Mouse (Mus musculus) C2C12 (cell line): ENCODE results near the gene Dmkn. TPM values are rescaled to one million over a fixed set of nuclear protein-coding genes. Genes with fewer than 3 reads are reported as not detected.
"Not testable (repeated sequence)": the region's sequence is repeated elsewhere in the genome, so short reads cannot be mapped to it uniquely, and the experiment has no call there.

Experiments used
- H3K27me3 ChIP-seq: one replicate; pipeline ENCODE4 v1.6.1; 2011; ENCODE audit not compliant: control insufficient read depth, insufficient read depth, insufficient read length
- H3K36me3 ChIP-seq: one replicate; pipeline ENCODE4 v1.6.1; 2011; ENCODE audit not compliant: control insufficient read depth, insufficient read depth
- H3K4me3 ChIP-seq: one replicate; pipeline ENCODE4 v1.5.1; 2011; ENCODE audit warnings: mild to moderate bottlenecking, control low read depth; ENCODE audit not compliant: poor library complexity, insufficient read depth, severe bottlenecking
- H3K79me2 ChIP-seq: one replicate; pipeline ENCODE4 v1.6.1; 2011; ENCODE audit not compliant: control insufficient read depth, insufficient read depth
- H3K79me3 ChIP-seq: one replicate; pipeline ENCODE4 v1.6.1; 2011; ENCODE audit warnings: low read depth, control low read depth
- H3ac ChIP-seq: one replicate; pipeline ENCODE3; 2011; ENCODE audit warnings: low read depth; ENCODE audit not compliant: control insufficient read depth, insufficient read length
- CEBPB ChIP-seq: IDR thresholded peaks from one replicate; pipeline ENCODE4 v1.6.1; 2011; ENCODE audit warnings: low read depth, mild to moderate bottlenecking, control low read depth, moderate library complexity
- CTCF ChIP-seq: IDR thresholded peaks from one replicate; pipeline ENCODE4 v1.5.1; 2011; ENCODE audit not compliant: control insufficient read depth, insufficient read depth, insufficient read length
- FOSL1 ChIP-seq: IDR thresholded peaks from one replicate; pipeline ENCODE4 v1.8.0; 2011; ENCODE audit warnings: mild to moderate bottlenecking, low read length; ENCODE audit not compliant: poor library complexity, insufficient read depth, severe bottlenecking
- MAX ChIP-seq: IDR thresholded peaks from one replicate; pipeline ENCODE4 v1.6.1; 2011; ENCODE audit warnings: mild to moderate bottlenecking, control low read depth
- MYOD1 ChIP-seq: IDR thresholded peaks from one replicate; pipeline ENCODE4 v1.6.1; 2011; ENCODE audit warnings: low read depth; ENCODE audit not compliant: control insufficient read depth, insufficient read length
- MYOG ChIP-seq: IDR thresholded peaks from one replicate; pipeline ENCODE4 v1.6.1; 2011; ENCODE audit not compliant: control insufficient read depth, insufficient read length; ENCODE audit errors: extremely low read depth
- USF1 ChIP-seq: IDR thresholded peaks from one replicate; pipeline ENCODE4 v1.6.1; 2011; ENCODE audit warnings: low read depth, mild to moderate bottlenecking, control low read depth, moderate library complexity
- polyA plus RNA-seq: library from polyadenylated mRNA; unstranded; fragments of >200 nt; fragmentation: generic; extraction: Trizol; gene quantifications from one replicate; pipeline ENCODE4 v1.2.1, GENCODE M21; 2012; ENCODE audit warnings: missing spikeins

The Dmkn gene
- polyA plus RNA-seq, 1 experiment = not detected

GRCm38 (mm10) chr7:30736211-30736610 lies 27.3 kb upstream of the Dmkn start:
- H3ac ChIP-seq = no peak overlapping the region
- no peak for TF ChIP-seq CEBPB
- no peak for TF ChIP-seq MYOG
- TF ChIP-seq CTCF = no peak
- no peaks in the 10 kb centered on the region for H3K27me3 ChIP-seq
- no peaks in the 10 kb centered on the region for H3K36me3 ChIP-seq
- no peaks in the 10 kb centered on the region for H3K79me2 ChIP-seq
- no peaks in the 10 kb centered on the region for H3K79me3 ChIP-seq
- H3K4me3 ChIP-seq = no peak overlapping the region

GRCm38 (mm10) chr7:30742570-30742969 lies 21.0 kb upstream of the Dmkn start:
- H3K27me3 ChIP-seq, H3K79me3 ChIP-seq, H3ac ChIP-seq, H3K36me3 ChIP-seq, H3K4me3 ChIP-seq, H3K79me2 ChIP-seq: not testable (repeated sequence)

- not testable (repeated sequence) for H3ac ChIP-seq, H3K27me3 ChIP-seq, H3K79me2 ChIP-seq, H3K4me3 ChIP-seq, H3K79me3 ChIP-seq, H3K36me3 ChIP-seq
Observed at GRCm38 (mm10) chr7:30743617-30744016, 19.9 kb upstream of the Dmkn start, which contains the start of gene Gapdhs. Gene Gapdhs, minus strand, starts transcription at chr7:30743681.

- no peaks in the 10 kb centered on the region for H3K27me3 ChIP-seq
- no peak for TF ChIP-seq USF1
- TF ChIP-seq MAX = no peak
- TF ChIP-seq CEBPB = no peak
- no peak for TF ChIP-seq FOSL1
- no peak for TF ChIP-seq CTCF
- no peak for TF ChIP-seq MYOG
- no peak for TF ChIP-seq MYOD1
- H3K4me3 ChIP-seq = no peak overlapping the region
Observed at GRCm38 (mm10) chr7:30744022-30744598, 19.4 kb upstream of the Dmkn start.

GRCm38 (mm10) chr7:30747525-30748204 lies 15.9 kb upstream of the Dmkn start:
- Histone ChIP-seq H3K36me3 (no peaks in the 10 kb centered on the region), H3K79me2 (no peaks in the 10 kb centered on the region), H3K27me3 (no peaks in the 10 kb centered on the region), H3K79me3 (no peaks in the 10 kb centered on the region), H3K4me3 (no peak overlapping the region), H3ac (no peak overlapping the region)
- no peak for TF ChIP-seq MYOD1
- TF ChIP-seq CTCF = no peak
- TF ChIP-seq MYOG = no peak
- TF ChIP-seq MAX = no peak
- no peak for TF ChIP-seq FOSL1
- no peak for TF ChIP-seq CEBPB
- no peak for TF ChIP-seq USF1

More at GRCm38 (mm10) chr7:30744022-30744598, 19.4 kb upstream of the Dmkn start:
- H3K79me3 ChIP-seq = no peaks in the 10 kb centered on the region
- H3ac ChIP-seq = no peak overlapping the region
- H3K36me3 ChIP-seq = no peaks in the 10 kb centered on the region
- H3K79me2 ChIP-seq = no peaks in the 10 kb centered on the region

GRCm38 (mm10) chr7:30749824-30750606 lies 13.5 kb upstream of the Dmkn start:
- H3K27me3 ChIP-seq = no peaks in the 10 kb centered on the region
- TF ChIP-seq FOSL1 (no peak), MAX (no peak), CEBPB (no peak), USF1 (no peak), CTCF (no peak), MYOG (no peak)
- H3K79me3 ChIP-seq = no peaks in the 10 kb centered on the region
- H3K36me3 ChIP-seq = no peaks in the 10 kb centered on the region
- no peak overlapping the region for H3ac ChIP-seq
- no peaks in the 10 kb centered on the region for H3K79me2 ChIP-seq
- H3K4me3 ChIP-seq = no peak overlapping the region
